Mouse (Mus musculus) ovary, postnatal 36 days (tissue): ENCODE results near the gene Slc25a22.

Experiments used
- DNase-seq: peaks from one replicate; pipeline ENCODE4 v3.0.0; 2022; ENCODE audit warnings: low spot score, mixed read lengths

The Slc25a22 gene

DNA sequence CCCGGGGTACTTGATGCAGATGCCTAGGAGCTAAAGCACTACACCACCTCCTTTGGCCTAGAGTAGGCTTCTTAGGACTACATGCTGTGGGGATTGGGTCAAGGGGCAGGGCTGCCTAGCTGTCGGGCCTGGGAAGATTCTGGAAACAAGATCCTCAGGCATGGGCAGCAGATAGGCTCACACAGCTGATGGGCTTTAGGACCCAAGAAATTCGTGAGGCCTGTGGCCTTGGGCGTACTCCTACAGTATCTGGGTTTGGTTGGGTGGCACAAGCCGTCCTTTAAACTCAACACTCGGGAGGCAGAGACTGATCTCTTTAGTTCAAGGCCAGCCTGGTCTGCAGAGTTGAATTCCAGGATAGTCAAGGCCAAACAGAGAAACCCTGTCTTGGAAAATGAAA, 34.5 kb upstream of the Slc25a22 start:
- peak; percentile 44 for DNase-seq

DNA sequence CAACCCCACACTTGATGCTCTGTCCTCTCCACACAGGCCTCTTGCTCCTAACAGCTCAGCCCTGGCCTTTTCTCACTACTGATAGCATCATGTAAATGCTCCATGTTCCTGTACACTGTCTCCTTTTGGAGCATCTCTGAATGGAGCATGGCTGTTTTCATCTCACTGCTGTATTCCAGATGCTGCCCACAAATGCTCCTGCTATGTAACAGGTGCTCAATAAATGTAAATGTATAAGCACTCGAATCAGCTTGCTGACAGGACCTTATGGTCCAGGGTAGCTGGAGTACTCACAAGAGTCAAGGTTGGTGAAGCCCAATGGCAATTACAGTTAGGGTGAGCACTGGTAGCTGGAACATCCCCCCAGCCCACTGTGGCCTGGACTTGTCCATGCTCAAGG, 33.5 kb upstream of the Slc25a22 start:
- DNase-seq, result no peak

DNA sequence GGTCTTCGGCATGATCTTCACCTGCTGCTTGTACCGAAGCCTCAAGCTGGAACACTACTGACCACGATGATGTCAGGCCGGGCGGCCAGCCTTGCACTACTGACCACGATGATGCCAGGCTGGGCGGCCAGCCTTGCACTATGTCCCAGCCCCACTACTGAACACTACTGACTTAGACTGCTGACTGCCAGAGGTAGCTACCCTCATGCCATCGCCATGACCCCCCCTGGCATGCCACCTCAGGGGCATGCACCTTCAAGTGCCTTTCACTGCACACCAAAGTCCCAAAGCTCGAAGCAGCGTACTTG, 32.9 kb upstream of the Slc25a22 start:
- no peak for DNase-seq

DNA sequence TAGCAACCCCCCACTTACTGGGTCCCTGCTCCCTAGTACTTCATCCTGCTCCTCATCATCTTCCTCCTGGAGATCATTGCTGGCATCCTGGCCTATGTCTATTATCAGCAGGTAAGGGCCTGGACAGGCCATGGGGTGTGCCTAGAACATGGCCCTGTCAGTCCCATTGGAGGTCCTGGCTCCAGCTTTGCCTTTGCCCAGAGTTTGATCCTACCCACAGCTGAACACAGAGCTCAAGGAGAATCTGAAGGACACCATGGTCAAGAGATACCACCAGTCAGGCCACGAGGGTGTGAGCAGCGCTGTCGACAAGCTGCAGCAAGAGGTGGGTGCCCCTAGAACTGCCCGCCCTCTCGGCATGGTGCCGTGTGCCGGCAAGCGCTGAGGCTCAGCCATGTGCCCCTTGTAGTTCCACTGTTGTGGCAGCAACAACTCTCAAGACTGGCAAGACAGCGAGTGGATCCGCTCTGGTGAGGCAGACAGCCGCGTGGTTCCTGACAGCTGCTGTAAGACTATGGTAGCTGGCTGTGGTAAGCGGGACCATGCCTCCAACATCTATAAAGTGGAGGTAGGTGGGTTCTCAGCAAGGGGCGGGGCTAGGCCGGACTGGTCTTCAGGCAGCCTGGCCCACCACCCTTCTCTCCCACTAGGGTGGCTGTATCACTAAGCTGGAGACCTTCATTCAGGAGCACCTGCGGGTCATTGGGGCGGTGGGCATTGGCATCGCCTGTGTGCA, 32.4 kb upstream of the Slc25a22 start:
- peak; percentile 28 for DNase-seq

DNA sequence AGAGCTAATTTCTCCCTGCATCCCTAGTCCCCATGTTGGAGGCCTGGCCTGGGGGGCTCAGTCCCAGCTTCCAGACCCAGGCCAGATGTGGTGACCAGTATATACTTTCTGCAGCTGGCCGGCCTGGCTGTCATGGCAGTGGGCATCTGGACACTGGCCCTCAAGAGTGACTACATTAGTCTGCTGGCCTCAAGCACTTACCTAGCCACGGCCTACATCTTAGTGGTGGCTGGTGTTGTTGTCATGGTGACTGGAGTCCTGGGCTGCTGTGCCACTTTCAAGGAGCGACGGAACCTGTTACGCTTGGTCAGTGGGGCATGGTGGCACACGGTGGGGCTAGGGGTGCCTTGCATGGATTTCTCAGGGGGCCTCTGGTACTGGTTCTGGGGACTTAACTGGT, 31.7 kb upstream of the Slc25a22 start:
- no peak for DNase-seq

DNA sequence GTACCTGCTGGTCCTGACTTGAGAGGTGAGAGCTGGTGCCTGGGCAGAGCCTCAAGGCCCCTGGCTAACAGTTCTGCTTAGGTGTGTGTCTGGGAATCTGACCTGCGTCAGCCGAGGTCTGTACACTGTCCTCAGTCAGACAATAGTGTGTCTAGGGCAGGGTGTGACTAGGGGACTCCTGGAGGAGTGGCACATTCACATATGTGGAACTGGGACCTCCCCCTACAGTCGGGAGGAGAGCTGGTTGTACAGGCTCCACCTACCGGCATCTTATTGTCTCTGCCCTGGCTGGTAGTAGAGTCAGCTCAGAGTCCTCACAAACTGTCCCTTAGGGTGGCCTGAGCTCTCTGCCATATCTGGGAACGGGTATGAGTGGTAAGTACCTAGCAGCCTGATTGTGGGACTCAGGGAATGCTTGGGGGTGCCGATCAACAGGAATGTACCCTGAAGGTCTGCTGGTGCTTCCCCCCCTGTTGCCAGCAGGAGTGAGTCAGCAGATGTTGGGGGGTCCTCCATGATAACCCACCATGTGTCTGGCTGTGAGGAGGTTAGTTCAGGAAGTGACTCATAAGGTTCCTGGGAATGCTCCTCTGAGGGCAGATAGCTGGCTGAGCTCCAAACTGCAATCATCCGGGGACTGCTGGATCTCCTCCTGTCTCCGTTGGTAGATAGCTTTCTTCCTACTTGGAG, 31.0 kb upstream of the Slc25a22 start:
- DNase-seq, result peak; percentile 65

DNA sequence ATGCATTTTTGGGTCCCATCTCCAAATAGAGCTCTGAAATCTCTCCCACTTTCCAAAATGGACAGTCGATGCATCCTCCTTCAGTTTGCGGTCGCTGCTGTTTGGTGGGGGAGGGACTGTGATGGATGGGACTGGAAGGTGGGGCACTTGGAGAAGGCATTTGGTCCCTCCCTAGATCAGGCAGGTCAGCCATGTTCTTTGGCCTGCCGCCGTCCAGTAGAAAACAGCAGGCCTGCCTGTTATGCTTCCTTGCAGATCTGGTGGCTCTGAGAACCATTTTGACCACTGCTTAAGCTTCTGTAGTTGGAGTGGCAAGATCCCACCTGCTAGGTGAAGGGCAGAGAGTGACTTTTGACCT, 30.5 kb upstream of the Slc25a22 start:
- peak; percentile 41 for DNase-seq

DNA sequence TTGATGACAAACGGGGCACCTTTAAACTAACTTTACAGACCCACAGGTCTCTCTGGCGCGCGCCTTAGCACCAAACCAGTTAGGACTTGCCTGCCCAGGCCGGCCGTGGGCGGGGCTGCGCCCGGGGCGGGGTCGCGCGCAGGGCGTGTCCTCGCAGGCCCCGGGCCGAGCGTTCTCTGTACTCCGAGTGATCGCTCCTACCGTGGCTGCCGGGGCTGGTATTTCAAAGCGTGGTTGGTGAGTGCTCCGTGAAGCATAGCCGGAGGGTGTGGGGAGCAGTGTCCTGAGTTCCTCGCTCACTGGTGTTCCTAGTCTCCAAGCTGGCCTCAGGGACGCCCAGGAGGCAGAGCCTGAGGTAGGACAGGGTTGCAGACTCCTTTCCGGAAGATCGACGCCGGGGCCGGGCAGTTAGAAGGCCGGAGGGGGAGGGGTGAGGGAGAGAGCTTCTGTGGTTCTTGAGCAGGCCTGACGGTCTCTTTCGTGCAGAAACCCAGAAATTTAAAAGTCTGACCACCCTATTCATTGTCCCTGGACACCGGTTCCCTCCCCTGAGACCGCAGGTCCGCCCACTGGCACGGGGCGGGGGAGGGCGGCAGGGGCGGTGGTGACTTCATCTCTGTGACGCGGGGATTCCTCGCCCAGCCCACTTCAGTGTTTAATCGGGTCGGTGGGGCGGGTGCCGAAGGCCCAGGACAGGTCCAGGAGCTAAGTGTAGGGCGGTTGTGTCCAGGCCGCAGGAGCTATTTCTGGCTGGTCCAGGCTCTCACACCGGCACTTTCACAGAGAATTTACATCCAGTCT, 29.7 kb upstream of the Slc25a22 start, which contains the start of gene Cd151:
Cd151 (plus strand) TSS at position 163 of the 801 bp plus-strand sequence.
- peak; percentile 92 for DNase-seq

DNA sequence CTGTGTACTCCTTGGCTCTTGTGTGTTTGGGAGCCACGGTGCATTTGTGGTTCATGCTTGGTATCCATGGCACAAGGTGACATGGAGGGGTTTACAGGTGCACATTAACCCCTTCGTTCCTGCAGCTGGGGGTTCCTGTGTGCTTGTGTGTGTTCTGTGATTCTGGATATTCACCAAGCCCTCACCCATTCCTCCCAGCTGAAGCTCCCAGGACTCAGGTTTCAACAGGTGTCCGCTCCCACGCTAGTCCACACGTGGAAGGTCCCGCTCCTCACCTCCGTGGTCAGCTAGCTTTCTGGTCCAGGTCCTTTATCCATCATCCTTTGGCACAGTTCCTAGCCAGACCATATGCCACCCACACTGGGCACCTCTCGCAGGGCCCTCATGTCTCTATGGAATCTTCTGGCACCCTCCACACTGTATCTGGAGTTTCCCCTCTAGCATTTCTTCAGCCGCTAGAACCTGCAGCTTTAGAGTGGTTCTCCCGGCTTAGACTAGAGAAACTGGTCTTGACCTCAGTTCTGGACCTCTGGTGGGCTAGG, 29.0 kb upstream of the Slc25a22 start:
- DNase-seq, result no peak

DNA sequence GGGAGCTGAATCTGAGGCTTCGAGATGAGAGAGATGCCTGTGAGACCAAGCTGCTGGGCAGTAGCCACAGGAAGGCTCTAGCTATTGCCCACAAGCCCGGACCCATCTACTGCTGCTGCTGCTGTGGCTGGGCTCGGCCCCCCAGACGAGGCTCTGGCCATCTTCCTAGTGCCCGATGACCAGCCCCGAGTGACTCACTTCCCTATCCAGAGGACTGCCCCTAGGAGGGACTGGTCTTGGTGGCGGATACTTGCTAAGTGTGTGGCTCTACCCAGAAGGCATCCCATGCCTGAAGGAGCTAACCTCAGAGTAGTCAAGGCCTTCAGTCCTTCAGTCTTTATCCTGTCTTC, 28.3 kb upstream of the Slc25a22 start:
- no peak for DNase-seq

DNA sequence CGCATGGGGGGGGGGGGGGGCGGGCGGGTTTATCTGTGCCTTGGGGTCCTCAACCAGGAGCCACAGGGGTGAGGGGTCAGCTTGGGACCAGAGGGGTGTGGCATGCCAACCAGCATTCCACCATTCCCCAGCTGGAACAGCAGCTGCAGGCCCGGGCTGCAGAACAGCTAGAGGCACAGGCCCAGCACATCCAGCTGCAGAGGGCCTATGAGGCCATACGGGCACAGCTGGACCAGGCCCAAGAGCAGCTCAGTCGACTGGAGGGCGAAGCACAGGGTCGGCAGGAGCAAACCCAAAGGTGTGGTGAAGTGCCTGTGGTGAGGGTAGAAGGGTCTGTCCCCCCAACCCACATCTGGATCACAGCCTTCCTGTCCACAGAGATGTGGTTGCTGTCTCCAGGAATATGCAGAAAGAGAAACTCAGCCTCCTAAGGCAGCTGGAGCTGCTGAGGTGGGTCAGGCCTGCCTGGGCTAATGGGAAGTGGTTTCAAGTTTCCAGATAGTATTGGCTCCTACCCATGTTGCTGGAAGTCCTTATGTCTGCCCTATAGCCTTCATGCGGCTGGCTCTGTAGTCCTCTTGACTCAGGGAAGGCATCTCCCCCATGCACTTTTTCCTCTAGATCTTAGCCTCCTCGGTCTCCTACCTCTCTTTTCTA, 27.8 kb upstream of the Slc25a22 start:
- no peak for DNase-seq

DNA sequence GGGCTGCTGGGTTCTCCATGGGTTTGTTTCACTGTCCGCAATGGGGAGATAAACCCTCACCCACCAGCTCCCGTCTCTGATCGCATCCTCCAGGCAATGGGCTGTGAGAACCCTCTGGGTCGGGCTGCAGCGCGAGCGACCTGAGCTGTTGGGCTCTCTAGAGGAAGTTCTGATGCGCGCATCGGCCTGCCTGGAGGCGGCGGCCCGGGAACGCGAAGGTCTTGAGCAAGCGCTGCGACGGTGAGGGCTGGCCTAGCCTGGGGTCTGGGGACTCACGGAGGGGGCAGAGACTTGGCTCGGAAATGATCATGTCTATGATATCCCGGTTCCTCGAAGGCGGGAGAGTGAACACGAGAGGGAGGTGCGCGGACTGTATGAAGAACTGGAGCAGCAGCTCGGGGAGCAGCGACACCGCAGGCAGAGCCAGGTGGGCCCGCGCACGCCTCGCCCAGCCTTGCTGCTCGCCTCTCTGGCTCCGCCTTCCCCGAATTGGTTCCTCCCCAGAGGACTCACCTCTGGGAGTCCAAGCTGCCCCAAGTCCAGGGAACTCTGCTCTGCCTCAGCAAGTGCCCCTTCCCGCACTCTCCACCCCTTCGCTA, 27.0 kb upstream of the Slc25a22 start:
- DNase-seq, result no peak

DNA sequence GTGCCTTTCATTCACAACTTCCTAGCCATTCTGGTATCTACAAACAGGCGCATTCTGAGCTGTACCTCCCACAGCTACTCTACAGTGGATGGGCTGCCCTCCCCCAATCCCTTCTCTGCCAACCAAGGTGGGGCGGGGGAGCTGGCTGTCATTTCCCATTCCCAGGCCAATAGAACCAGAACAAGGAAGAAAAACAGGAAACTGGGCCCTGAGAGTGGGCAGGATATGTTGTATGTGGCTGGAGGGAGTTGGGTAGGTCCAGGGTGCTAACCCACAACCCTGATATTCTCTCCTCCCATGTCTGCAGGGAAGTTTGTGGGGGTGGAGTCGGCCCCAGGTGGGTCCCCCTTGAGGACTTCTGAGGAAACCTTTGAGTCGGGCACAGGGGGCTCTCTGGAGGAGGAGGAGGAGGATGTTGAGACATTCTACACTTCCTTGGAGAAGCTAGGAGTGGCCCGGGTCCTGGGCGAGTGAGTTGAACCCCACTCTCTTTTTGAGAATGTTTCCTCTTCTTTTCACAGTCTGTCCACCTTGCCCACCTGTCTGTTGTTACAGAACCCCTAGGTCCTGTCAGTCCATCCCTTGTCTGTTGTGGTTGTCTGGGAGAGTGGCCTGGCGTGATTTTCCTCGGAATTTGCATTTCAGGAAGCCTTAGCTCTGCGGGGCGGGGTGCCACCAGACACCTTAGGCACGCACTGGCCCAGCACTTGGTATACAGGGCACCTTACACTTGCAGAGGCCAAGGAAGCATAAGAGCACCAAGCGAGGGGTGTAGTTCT, 26.3 kb upstream of the Slc25a22 start:
- no peak for DNase-seq

DNA sequence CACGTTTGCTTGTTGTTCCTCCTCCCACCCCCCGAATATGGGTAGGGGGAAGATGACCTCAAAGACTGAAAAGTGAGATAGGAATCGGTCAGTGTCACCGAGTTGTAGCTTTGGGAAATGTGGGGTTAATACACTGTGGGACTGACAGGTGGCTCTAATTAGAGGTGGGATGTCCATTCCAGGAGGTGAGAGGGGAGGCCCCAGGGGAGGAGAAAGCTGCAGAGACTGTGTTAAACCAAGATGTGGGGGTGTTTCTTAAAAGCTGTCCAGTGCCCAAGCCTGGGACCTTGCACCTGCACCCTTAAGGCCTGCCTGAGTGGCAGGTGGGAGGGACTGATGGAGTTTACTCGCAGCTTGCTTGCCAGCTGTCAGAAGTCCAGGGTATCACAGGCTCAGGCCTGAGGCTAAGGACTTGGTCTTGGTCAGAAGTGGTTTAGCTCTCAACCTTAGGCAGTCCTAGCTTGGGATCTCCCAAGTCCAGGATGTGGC, 24.7 kb upstream of the Slc25a22 start:
- no peak for DNase-seq

DNA sequence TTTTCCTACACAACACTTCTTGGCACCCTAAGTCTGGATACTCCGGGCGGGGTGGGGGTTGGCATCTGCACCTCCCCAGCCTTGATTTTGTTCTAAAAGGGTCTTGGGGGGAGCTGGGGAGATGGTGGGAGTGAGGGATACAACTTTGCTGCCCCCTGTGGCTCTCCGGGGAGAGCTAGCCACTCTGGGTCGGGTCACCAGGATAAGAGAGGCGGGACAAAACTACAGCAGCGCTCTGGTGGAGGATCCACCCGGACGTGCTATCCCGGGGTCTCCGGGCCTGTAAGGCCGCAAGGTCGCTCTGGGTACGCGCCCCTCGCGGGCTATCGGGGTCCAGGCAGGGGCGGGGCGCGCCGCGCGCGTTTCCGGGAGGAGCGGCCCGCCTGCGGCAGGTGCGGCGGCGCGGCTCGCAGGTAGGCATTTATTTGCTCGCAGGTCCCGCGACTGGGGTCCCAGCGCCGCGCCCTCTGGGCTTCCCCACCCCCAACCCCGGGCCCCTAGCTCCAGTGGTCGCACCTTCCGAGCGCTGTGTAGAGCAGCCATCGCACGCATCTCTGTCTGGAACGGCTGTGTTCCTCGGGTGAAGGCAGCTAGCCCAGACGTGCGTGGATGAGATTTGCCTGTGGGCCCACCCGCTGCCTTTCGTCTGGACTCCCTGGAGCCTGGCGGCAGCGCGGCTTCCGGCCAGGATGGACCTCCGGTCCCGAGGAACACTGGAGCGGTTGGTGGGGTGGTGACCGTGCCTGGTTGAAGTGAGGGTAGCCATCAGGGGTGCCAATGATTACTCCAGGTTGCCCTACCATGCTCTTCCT, 24.0 kb upstream of the Slc25a22 start:
- no peak for DNase-seq

DNA sequence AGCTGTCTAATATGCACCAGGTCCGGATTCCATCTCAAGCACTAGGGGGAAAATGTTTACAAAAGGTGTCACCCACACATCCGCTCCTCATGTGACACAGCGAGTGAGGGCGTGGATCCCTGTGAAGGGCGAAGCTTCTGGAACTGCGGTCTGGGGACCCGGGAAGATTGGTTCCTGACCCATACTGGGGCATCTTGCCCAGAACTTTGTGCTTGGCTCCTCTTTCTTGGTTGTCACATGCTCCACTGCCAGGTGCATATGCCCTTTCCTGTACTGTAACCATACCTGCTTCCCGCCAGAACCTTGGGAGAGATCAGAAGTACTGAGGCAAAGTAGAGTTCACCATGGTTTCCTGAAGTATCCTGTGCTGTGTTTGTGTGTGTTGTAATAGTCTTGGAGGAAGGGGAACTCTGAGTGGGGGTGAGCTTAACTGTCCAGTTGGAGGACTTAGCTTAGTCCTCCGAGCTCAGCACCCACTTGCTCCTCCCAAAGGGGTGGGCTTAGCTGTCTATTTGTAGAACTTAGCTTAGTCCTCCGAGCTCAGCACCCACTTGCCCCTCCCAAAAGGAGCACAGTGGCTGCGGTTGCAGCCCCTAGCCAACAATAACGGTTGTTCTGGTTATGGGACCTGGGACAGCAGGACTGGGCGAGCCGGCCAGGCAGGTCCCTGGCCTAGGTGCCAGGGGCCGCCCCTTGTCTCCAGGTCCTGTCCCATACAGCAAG, 22.9 kb upstream of the Slc25a22 start, which contains the start of gene Cracr2b:
Cracr2b (plus strand) TSS at position 704 of the 723 bp plus-strand sequence.
- no peak for DNase-seq

DNA sequence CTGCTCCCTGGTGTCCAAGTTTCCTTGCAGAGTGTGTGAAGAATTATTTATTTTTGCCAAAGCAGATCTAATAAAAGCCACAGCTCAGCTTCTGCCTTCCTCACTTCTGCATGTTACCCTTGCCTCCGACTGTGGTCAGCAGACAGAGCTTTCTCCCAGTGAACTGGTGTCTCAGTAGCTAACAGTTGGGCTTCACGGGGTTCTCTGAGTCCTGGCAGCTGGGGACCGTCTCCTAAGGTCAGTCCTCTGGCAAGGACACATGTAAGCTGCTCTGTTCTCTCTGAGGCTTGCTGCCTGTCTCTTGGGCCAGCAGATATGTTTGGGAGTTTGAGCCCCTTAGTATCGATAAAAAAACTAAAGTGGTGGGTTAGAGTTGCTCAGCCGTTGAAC, 22.3 kb upstream of the Slc25a22 start:
- no peak for DNase-seq

DNA sequence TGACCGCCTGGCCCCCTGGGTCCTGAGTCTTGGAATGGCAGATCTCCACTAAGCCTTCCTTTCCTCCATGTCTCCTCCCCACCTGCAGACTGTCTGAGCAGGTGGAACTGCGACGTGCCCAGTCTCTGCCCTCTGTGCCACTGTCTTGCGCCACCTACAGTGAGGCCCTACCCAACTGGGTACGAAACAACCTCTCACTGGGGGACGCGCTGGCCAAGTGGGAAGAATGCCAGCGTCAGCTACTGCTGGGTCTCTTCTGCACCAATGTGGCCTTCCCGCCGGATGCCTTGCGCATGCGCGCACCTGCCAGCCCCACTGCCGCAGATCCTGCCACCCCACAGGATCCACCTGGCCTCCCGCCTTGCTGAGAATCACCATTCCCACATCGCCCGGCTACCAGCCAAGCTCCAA, 21.6 kb upstream of the Slc25a22 start:
- no peak for DNase-seq

DNA sequence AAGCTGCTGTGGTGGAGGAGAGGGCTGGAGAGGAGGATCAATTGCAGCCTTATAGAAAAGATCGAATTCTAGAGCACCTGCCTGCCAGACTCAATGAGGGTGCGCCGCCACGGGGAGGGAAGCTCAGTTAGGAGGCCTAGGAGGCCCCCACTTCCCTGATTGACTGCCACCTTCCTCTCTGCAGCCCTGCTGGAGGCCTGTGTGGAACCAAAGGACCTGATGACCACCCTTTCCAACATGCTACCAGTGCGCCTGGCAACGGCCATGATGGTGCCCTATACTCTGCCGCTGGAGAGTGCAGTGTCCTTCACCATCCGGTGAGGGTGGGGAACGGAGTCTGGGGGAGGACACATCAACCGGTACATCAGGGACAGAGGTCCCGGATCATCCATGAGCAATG, 21.0 kb upstream of the Slc25a22 start:
- no peak for DNase-seq
